Mouse (Mus musculus): ENCODE results near the gene Crybg2. TPM values are rescaled to one million over a fixed set of nuclear protein-coding genes. Genes with fewer than 3 reads are reported as not detected.
A peak's percentile ranks its signal among the peaks of the same experiment; 100 is the strongest.

Gene Crybg2
- polyA plus RNA-seq, 1 experiment from 2014 or later = 2.9 TPM

DNA sequence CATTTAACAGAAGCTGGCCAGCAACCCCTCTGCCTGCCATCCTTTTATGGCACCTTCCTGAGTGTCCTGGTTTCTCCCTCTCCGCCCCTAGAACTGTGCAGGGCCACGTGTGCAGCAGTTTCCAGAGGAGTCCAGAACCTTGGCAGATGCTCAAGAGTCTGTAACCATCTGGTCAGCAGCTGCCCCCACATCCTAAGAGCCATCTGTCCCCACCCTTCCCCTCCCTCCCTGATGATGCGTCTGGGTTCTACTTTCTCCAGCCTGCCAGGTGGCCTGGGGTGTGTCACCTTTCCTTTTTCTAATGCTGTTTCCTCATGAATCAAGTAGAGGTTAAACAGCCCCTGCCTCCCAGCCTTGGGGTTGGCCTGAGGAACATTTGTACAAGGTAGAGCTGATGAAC, 61.7 kb downstream of the Crybg2 start:
- DNase-seq = peak; percentile 35
- peaks cover 3% of the 10 kb centered on the region; the same call in 1 of the 2 replicates for H3K4me1 ChIP-seq (ENCODE audit: insufficient read depth)
- no peak overlapping the region for H3K4me3 ChIP-seq (ENCODE audit: low read depth, low read length)
- WGBS = 33% methylated on average over 3 of the region's 3 CpGs
- H3K9ac ChIP-seq = no peak overlapping the region
- no peak overlapping the region for H3K4me2 ChIP-seq
- peaks cover 10% of the 10 kb centered on the region; the same call in 1 of the 2 replicates for H3K36me3 ChIP-seq (ENCODE audit: insufficient read depth)
- H3K27me3 ChIP-seq (ENCODE audit: insufficient read depth, low read length) = no peaks in the 10 kb centered on the region
- no peak for ATAC-seq (ENCODE audit: insufficient read depth)
- no peaks in the 10 kb centered on the region for H3K9me3 ChIP-seq (ENCODE audit: low read depth, low read length)
- no peak overlapping the region for H3K27ac ChIP-seq (ENCODE audit: low read depth)
- no peak for TF ChIP-seq CTCF (IDR thresholded peaks at IDR 0.05; ENCODE audit: low read depth)

DNA sequence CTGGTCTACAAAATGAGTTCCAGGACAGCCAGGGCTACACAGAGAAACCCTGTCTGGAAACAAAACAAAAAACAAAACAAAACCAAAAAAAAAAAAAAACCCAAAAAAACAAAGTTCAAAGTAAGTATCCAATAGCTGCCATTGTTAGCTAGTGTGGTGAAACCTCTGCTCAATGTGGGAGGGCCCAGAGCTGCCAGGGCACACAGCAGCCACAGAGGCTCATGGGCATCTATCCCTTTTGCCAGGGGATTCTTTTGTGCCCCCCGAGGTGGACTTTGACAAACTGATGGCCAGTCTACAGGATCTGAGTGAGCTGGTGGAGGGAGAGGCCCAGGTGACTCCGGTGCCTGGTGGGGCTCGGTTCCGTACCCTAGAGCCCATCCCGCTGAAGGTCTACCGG, 62.5 kb downstream of the Crybg2 start:
- H3K4me2 ChIP-seq = no peak overlapping the region
- no peaks in the 10 kb centered on the region for H3K27me3 ChIP-seq (ENCODE audit: insufficient read depth, low read length)
- H3K9ac ChIP-seq = no peak overlapping the region
- H3K36me3 ChIP-seq (ENCODE audit: insufficient read depth) = peaks cover 10% of the 10 kb centered on the region; the same call in 1 of the 2 replicates
- H3K4me3 ChIP-seq (ENCODE audit: low read depth, low read length) = no peak overlapping the region
- ATAC-seq (ENCODE audit: insufficient read depth) (no peak), DNase-seq (no peak)
- 95% methylated on average over 6 of the region's 6 CpGs for WGBS
- no peaks in the 10 kb centered on the region for H3K9me3 ChIP-seq (ENCODE audit: low read depth, low read length)
- no peak for TF ChIP-seq CTCF (IDR thresholded peaks at IDR 0.05; ENCODE audit: low read depth)
- H3K4me1 ChIP-seq (ENCODE audit: insufficient read depth) = peaks cover 4% of the 10 kb centered on the region; the same call in 1 of the 2 replicates
- H3K27ac ChIP-seq (ENCODE audit: low read depth) = no peak overlapping the region

- 21% methylated on average over 17 of the region's 17 CpGs for WGBS
These were observed 63.3 kb downstream of the Crybg2 start for GRCm38 (mm10) chr4:134123680-134124551.

DNA sequence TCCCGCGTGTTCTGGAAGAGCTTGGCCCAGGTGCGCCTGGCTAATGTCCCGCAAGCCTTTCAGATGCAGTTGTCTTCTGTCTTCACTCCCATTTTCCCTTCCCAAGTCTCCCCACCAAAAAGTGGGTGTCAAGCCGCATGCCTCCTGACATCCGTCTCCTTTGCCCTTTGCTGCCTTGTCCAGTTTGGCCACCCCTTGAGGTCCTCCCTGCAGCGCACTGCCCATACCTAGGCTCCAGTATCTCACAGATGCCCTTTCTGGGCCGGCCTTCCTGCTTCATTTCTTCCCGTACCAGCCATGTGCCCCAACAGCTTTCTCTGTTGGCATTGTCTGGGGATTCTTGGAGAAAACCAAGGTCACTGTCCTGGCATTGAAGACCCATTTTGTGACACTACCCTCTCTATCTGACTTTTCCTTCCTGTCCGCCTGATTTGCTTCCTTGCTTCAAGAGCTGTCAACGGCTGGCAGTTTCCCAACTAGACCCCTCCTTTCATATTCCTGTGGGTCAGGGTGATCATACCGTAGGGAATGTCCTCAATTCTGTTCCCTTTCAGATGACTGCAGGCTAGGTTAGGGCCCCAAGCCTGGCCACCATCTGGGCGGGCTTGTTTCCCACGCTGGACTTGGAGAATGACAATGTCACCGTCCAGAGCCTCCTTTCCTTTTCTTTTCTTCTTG, 64.9 kb downstream of the Crybg2 start:
- WGBS = 78% methylated on average over 15 of the region's 15 CpGs
- DNase-seq (no peak), ATAC-seq (ENCODE audit: insufficient read depth) (no peak)
- TF ChIP-seq CTCF (IDR thresholded peaks at IDR 0.05; ENCODE audit: low read depth) = no peak
- H3K36me3 ChIP-seq (ENCODE audit: insufficient read depth) = peaks cover 11% of the 10 kb centered on the region; the same call in 1 of the 2 replicates
- peaks cover 4% of the 10 kb centered on the region; the same call in 1 of the 2 replicates for H3K4me1 ChIP-seq (ENCODE audit: insufficient read depth)
- H3K27me3 ChIP-seq (ENCODE audit: insufficient read depth, low read length) = no peaks in the 10 kb centered on the region
- H3K4me2 ChIP-seq = no peak overlapping the region
- H3K9me3 ChIP-seq (ENCODE audit: low read depth, low read length) = no peaks in the 10 kb centered on the region
- H3K27ac ChIP-seq (ENCODE audit: low read depth) = no peak overlapping the region
- no peak overlapping the region for H3K9ac ChIP-seq
- H3K4me3 ChIP-seq (ENCODE audit: low read depth, low read length) = no peak overlapping the region

More at GRCm38 (mm10) chr4:134123680-134124551, 63.3 kb downstream of the Crybg2 start:
- H3K4me3 ChIP-seq (ENCODE audit: low read depth, low read length) = no peak overlapping the region
- peak; percentile 96 for TF ChIP-seq CTCF (IDR thresholded peaks at IDR 0.05; ENCODE audit: low read depth)
- H3K4me2 ChIP-seq = no peak overlapping the region
- no peak for ATAC-seq (ENCODE audit: insufficient read depth)
- peak; percentile 77 for DNase-seq
- no peak overlapping the region for H3K9ac ChIP-seq
- peaks cover 4% of the 10 kb centered on the region; the same call in 1 of the 2 replicates for H3K4me1 ChIP-seq (ENCODE audit: insufficient read depth)
- no peaks in the 10 kb centered on the region for H3K27me3 ChIP-seq (ENCODE audit: insufficient read depth, low read length)
- no peak overlapping the region for H3K27ac ChIP-seq (ENCODE audit: low read depth)
- H3K36me3 ChIP-seq (ENCODE audit: insufficient read depth) = peaks cover 10% of the 10 kb centered on the region; the same call in 1 of the 2 replicates
- no peaks in the 10 kb centered on the region for H3K9me3 ChIP-seq (ENCODE audit: low read depth, low read length)

DNA sequence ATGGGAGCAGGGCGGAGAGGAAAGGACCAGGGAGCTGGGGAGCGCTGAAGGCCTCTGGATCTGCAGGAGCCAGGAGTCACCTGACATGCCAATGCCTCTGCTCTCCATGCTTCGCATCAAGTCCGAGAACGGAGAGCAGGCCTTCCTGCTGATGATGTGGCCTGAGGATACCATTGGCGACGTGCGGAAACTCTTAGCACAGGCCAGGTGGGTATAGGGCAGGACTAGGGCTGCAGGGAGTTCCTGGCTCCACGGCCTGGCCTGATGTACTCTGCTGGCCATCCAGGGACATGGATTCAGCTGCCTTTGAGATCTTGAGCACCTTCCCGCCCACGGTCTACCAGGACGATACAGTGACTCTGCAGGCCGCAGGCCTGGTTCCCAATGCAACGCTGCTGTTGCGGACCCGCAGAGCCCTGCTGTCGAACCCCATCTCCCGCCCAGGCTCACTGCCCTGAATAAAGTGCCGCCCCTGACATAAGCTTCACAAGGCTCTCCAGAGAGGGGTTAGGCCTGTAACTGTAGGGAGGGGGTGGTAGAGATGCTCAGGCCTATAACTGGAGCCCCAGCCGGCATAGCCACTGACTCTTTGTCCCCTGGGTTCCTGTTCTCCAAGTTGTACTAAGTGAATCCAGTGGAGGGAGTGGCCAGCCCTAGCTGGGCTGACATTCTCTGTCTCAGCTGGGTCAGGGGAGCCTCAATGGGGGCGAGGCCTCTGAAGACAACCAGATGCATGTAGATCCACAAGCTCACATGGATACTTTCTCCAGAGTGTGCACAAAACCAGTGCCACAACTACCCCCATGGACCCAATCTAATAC, 65.9 kb downstream of the Crybg2 start:
- ATAC-seq (ENCODE audit: insufficient read depth) (no peak), DNase-seq (no peak)
- no peak overlapping the region for H3K4me3 ChIP-seq (ENCODE audit: low read depth, low read length)
- WGBS = 83% methylated on average over 21 of the region's 21 CpGs
- no peak overlapping the region for H3K27ac ChIP-seq (ENCODE audit: low read depth)
- H3K27me3 ChIP-seq (ENCODE audit: insufficient read depth, low read length) = no peaks in the 10 kb centered on the region
- peaks cover 20% of the 10 kb centered on the region; the same call in 1 of the 2 replicates for H3K36me3 ChIP-seq (ENCODE audit: insufficient read depth)
- H3K9me3 ChIP-seq (ENCODE audit: low read depth, low read length) = no peaks in the 10 kb centered on the region
- no peak overlapping the region; the same call in 1 of the 2 replicates for H3K9ac ChIP-seq
- H3K4me2 ChIP-seq = no peak overlapping the region
- TF ChIP-seq CTCF (IDR thresholded peaks at IDR 0.05; ENCODE audit: low read depth) = no peak
- H3K4me1 ChIP-seq (ENCODE audit: insufficient read depth) = peaks cover 4% of the 10 kb centered on the region; the same call in 1 of the 2 replicates

- peaks cover 22% of the 10 kb centered on the region; the same call in 1 of the 2 replicates for H3K36me3 ChIP-seq (ENCODE audit: insufficient read depth)
- no peaks in the 10 kb centered on the region for H3K9me3 ChIP-seq (ENCODE audit: low read depth, low read length)
- peak overlapping the region; percentile 72; the same call in 1 of the 2 replicates for H3K9ac ChIP-seq
- DNase-seq (no peak), ATAC-seq (ENCODE audit: insufficient read depth) (no peak)
- WGBS = 86% methylated on average over 7 of the region's 7 CpGs
- H3K4me3 ChIP-seq (ENCODE audit: low read depth, low read length) = no peak overlapping the region
- no peak for TF ChIP-seq CTCF (IDR thresholded peaks at IDR 0.05; ENCODE audit: low read depth)
- no peak overlapping the region for H3K27ac ChIP-seq (ENCODE audit: low read depth)
- no peaks in the 10 kb centered on the region for H3K27me3 ChIP-seq (ENCODE audit: insufficient read depth, low read length)
- H3K4me2 ChIP-seq = peak overlapping the region; percentile 84; the same call in 1 of the 2 replicates
- H3K4me1 ChIP-seq (ENCODE audit: insufficient read depth) = peaks cover 4% of the 10 kb centered on the region; the same call in 1 of the 2 replicates
These were observed 66.5 kb downstream of the Crybg2 start for GRCm38 (mm10) chr4:134127121-134127455.
